Mouse (Mus musculus): Measurements from ENCODE around the gene Cd2ap. TPM values are rescaled to one million over a fixed set of nuclear protein-coding genes. Genes with fewer than 3 reads are reported as not detected.

The Cd2ap gene
- polyA plus RNA-seq, 1 experiment from 2014 or later, result 8.1 TPM

Other genes with a start within 250 kb of the Cd2ap start
- 0.05 and 0.10 TPM in 2 replicates for gene Adgrf4, start 184.4 kb downstream of the Cd2ap start, polyA plus RNA-seq (2015; fragmentation: Nextera tagmentation; extraction: Ambion mirVana)
- gene Adgrf2, start 134.5 kb downstream of the Cd2ap start, polyA plus RNA-seq (2015; fragmentation: Nextera tagmentation; extraction: Ambion mirVana), result 0.06 and 0.13 TPM in 2 replicates
- 38.4 and 40.2 TPM in 2 replicates for gene Tnfrsf21, start 139.9 kb upstream of the Cd2ap start, polyA plus RNA-seq (2015; fragmentation: Nextera tagmentation; extraction: Ambion mirVana)

Measured in forebrain, embryonic 13.5 days (tissue).